Mouse (Mus musculus): ENCODE results near the gene Tenm1.

DNA sequence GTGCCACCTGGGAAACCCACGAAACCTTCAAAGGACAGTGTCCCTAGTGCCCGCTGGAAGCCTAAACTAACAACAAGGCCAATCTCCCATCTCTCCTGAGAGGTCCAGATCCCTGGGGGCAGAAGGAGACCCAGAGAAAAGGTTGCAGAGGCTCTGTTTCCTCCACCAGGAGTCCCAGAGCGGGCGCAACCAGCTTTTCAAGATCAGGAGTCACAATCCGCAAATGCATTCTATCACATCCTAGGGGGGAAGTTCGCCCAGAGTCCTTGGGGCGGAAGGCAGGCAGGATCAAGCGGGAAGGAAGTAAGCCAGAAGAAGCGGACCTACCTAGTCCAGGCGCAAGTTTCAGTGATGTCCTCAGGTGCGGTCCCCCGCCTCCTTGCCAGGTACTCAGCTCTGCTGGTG lies 963 bp downstream of the Tenm1 start:
- TF ChIP-seq POLR2A (IDR thresholded peaks at IDR 0.05; ENCODE audit: borderline replicate concordance, low read depth, low read length) (no peak), CTCF (IDR thresholded peaks at IDR 0.05; ENCODE audit: low read depth, low read length) (no peak)
